Mouse (Mus musculus) intestine, postnatal 0 days (tissue): ENCODE measurements around the gene Etv2. TPM values are rescaled to one million over a fixed set of nuclear protein-coding genes. Genes with fewer than 3 reads are reported as not detected.

Experiments
- ATAC-seq: fragments of 200-750 bp; cut with Nextera tagmentation; 2 replicates; pipeline ENCODE4 v1.8.0; 2017; ENCODE audit warnings: mild to moderate bottlenecking, moderate TSS enrichment, moderate library complexity
- H3K27ac ChIP-seq: fragments of 300-500 bp; sonication (generic); 2 replicates; pipeline ENCODE4 v1.5.1; 2014; ENCODE audit warnings: mild to moderate bottlenecking, low read depth, low read length, moderate library complexity
- H3K27me3 ChIP-seq: fragments of 300-500 bp; sonication (generic); replicated peaks from 2 replicates; pipeline ENCODE4 v1.6.1; 2014; ENCODE audit warnings: low read length, mixed read lengths; ENCODE audit not compliant: control insufficient read depth, insufficient read depth
- H3K36me3 ChIP-seq: fragments of 300-500 bp; sonication (generic); 2 replicates; pipeline ENCODE4 v1.6.1; 2014; ENCODE audit warnings: mild to moderate bottlenecking, moderate library complexity; ENCODE audit not compliant: control insufficient read depth, insufficient read depth
- H3K4me1 ChIP-seq: fragments of 300-500 bp; sonication (generic); replicated peaks from 2 replicates; pipeline ENCODE4 v1.6.1; 2014; ENCODE audit warnings: antibody characterized with exemption, low read length, mixed read lengths; ENCODE audit not compliant: control insufficient read depth, insufficient read depth
- H3K4me2 ChIP-seq: fragments of 300-500 bp; sonication (generic); replicated peaks from 2 replicates; pipeline ENCODE4 v1.6.1; 2014; ENCODE audit warnings: low read depth, mild to moderate bottlenecking, moderate library complexity
- H3K4me3 ChIP-seq: fragments of 300-500 bp; sonication (generic); 2 replicates; pipeline ENCODE4 v1.5.1; 2014; ENCODE audit warnings: low read depth, low read length
- H3K9ac ChIP-seq: fragments of 300-500 bp; sonication (generic); 2 replicates; pipeline ENCODE4 v1.6.1; 2014; ENCODE audit warnings: mild to moderate bottlenecking, low read depth, low read length
- H3K9me3 ChIP-seq: fragments of 300-500 bp; sonication (generic); 2 replicates; pipeline ENCODE4 v1.6.1; 2016; ENCODE audit warnings: mixed run types; ENCODE audit not compliant: control insufficient read depth
- CTCF ChIP-seq: sonication (generic); IDR thresholded peaks from 2 replicates; pipeline ENCODE4 v1.5.1; 2016; ENCODE audit warnings: low read depth, mild to moderate bottlenecking, control low read depth, antibody characterized with exemption, moderate library complexity
- WGBS: fragments of 180-500 bp; shearing (Covaris S2); extraction: QIAGEN DNeasy Blood & Tissue Kit; methylation state at CpG from one replicate; pipeline ENCODE4 v1.1.7; 2014; 5-methylcytosine and 5-hydroxymethylcytosine counted together
- polyA plus RNA-seq: library from polyadenylated mRNA; unstranded; fragments of >200 nt; fragmentation: Nextera tagmentation; extraction: Ambion mirVana; gene quantifications from 2 replicates; pipeline ENCODE4 v1.2.1, GENCODE M21; 2015

The Etv2 gene
- polyA plus RNA-seq, 1 experiment from 2014 or later = not detected

DNA sequence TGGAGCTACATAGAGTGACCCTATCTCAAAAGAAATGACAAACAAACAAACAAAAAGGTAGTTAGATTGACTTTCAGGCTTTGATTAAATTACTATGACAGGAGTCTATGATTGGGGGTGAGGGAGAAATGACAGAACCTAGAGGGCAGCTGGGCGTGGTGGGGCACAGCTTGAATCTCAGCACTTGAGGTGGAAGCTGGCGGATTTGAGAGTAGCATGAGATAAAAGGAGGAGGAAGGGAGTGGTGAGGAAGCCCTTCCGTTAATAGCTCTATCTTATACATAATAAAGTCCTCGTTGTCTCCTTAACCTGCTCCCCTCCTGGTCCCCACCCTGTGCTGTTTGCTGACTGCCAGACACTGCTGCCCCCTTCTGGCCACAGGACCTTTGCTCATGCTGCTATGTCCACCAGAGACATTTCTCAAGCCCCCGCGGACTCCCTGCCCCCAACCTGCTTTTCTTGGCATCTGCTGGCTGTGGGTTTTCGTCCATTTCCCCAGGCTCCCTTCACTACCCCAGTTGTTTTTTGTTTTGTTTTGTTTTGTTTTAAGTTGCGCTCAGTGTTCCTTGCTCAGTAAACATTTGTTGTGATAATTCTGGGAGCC is 27.8 kb downstream of the Etv2 start:
- WGBS = 27% methylated on average over 8 of the region's 8 CpGs
- ATAC-seq = 0 out of 2 replicates have a peak, but pooled peaks have one; percentile 38

DNA sequence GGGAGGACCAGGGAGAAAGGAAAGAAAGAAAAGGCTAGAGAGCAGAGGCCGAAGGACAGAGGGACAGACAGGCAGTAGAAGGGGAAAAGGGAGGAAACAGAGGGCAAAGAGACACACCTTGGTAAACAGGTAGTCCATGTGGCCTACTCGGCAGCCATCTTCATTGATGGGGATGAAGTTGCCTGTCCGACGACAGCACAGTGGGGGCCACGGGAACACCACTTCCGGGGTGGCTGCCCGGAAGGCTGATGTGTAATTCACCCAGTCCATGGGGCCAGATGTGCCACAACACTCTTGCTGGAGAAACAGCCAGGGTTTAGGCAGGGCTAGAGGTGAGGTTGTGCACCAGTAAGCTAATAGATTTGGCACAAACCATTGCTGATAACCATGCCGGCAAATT is 30.7 kb downstream of the Etv2 start:
- WGBS = 80% methylated on average over 8 of the region's 8 CpGs
- no peak for ATAC-seq
- Histone ChIP-seq H3K36me3 (no peaks in the 10 kb centered on the region), H3K27ac (no peak overlapping the region), H3K9ac (no peak overlapping the region), H3K27me3 (no peaks in the 10 kb centered on the region), H3K4me1 (no peaks in the 10 kb centered on the region), H3K9me3 (no peaks in the 10 kb centered on the region), H3K4me2 (no peak overlapping the region), H3K4me3 (no peak overlapping the region)
- TF ChIP-seq CTCF = no peak

More for the DNA sequence above, 27.8 kb downstream of the Etv2 start:
- Histone ChIP-seq H3K36me3 (no peaks in the 10 kb centered on the region), H3K9me3 (no peaks in the 10 kb centered on the region), H3K27me3 (no peaks in the 10 kb centered on the region), H3K4me1 (no peaks in the 10 kb centered on the region), H3K27ac (no peak overlapping the region), H3K9ac (no peak overlapping the region), H3K4me3 (no peak overlapping the region), H3K4me2 (no peak overlapping the region)
- TF ChIP-seq CTCF = peak; percentile 84

- no peak overlapping the region for H3K27ac ChIP-seq
- ATAC-seq = no peak
- no peak for TF ChIP-seq CTCF
- H3K36me3 ChIP-seq = no peaks in the 10 kb centered on the region
- H3K27me3 ChIP-seq = no peaks in the 10 kb centered on the region
- H3K9ac ChIP-seq = no peak overlapping the region
- H3K4me3 ChIP-seq = no peak overlapping the region
- 58% methylated on average over 8 of the region's 8 CpGs for WGBS
- no peak overlapping the region for H3K4me2 ChIP-seq
- no peaks in the 10 kb centered on the region for H3K4me1 ChIP-seq
- H3K9me3 ChIP-seq = no peaks in the 10 kb centered on the region
Measured at GRCm38 (mm10) chr7:30604424-30604823, 31.2 kb downstream of the Etv2 start.

GRCm38 (mm10) chr7:30602583-30602982 is 33.1 kb downstream of the Etv2 start:
- Histone ChIP-seq H3K4me1 (no peaks in the 10 kb centered on the region), H3K27me3 (no peaks in the 10 kb centered on the region), H3K9ac (no peak overlapping the region), H3K4me2 (no peak overlapping the region), H3K27ac (0 out of 2 replicates have a peak overlapping the region, but pooled peaks have one; percentile 28), H3K4me3 (no peak overlapping the region), H3K36me3 (no peaks in the 10 kb centered on the region), H3K9me3 (no peaks in the 10 kb centered on the region)
- ATAC-seq = peak; percentile 74
- WGBS = 10% methylated on average over 3 of the region's 3 CpGs
- no peak for TF ChIP-seq CTCF

GRCm38 (mm10) chr7:30600651-30601050 is 35.0 kb downstream of the Etv2 start:
- no peaks in the 10 kb centered on the region for H3K9me3 ChIP-seq
- no peak for ATAC-seq

DNA sequence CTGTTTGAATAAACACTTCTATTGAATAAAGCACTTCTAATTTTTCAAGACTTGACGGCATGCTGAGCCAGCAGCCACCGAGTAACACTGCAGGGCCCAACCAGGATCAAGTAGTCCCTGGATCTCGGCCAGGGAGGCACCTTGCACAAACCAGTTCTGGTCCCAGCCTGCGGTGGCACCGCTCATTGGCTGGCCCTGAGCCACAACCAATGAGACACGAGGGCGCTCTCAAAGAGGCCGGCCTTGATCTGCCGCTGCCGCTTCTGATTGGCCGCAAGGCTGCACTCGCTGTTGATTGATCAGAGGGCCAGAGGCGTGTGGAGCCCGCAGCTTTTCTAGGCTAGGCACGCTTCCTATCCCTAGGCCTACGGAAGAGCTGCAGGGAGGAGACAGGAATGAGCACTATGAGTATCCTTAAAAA is 35.7 kb downstream of the Etv2 start:
- Histone ChIP-seq H3K4me3 (no peak overlapping the region), H3K9me3 (no peaks in the 10 kb centered on the region), H3K36me3 (no peaks in the 10 kb centered on the region), H3K9ac (no peak overlapping the region), H3K4me2 (peak overlapping the region; percentile 44), H3K27ac (no peak overlapping the region; the same call in 1 of the 2 replicates), H3K27me3 (no peaks in the 10 kb centered on the region), H3K4me1 (no peaks in the 10 kb centered on the region)
- WGBS = 1% methylated on average over 16 of the region's 16 CpGs
- TF ChIP-seq CTCF = no peak
- ATAC-seq = peak; percentile 93

More at GRCm38 (mm10) chr7:30600651-30601050, 35.0 kb downstream of the Etv2 start:
- H3K9ac ChIP-seq = no peak overlapping the region
- WGBS = 63% methylated on average over 7 of the region's 7 CpGs
- H3K36me3 ChIP-seq = no peaks in the 10 kb centered on the region
- TF ChIP-seq CTCF = no peak
- H3K4me2 ChIP-seq = peak overlapping the region; percentile 44; the same call in 1 of the 2 replicates
- H3K27me3 ChIP-seq = no peaks in the 10 kb centered on the region
- no peak overlapping the region for H3K4me3 ChIP-seq
- no peak overlapping the region; the same call in 1 of the 2 replicates for H3K27ac ChIP-seq
- H3K4me1 ChIP-seq = no peaks in the 10 kb centered on the region
